Mouse (Mus musculus) heart, postnatal 0 days (tissue): ENCODE measurements around the gene Pde11a.

ENCODE experiments used
- CTCF ChIP-seq: IDR thresholded peaks from 2 replicates; pipeline ENCODE4 v1.5.1; 2016; ENCODE audit warnings: antibody characterized with exemption, control low read depth, low read depth
- EP300 ChIP-seq: IDR thresholded peaks from 2 replicates; pipeline ENCODE4 v1.6.1; 2016; ENCODE audit warnings: antibody characterized with exemption, low read depth

- TF ChIP-seq CTCF (no peak), EP300 (no peak)
These were observed 52.3 kb downstream of the Pde11a start for GRCm38 (mm10) chr2:76286288-76286740.
